In genomic region chr12:50943741-50944521, GRCm38 (mm10) we compare ENCODE assay signal across 7 mouse cellular contexts.
A peak's percentile ranks its signal among the peaks of the same experiment; 100 is the strongest.
DNase-seq lines count a peak whose midpoint lies in the region; ATAC-seq lines count a peak whose summit lies in the region.

No protein-coding gene starts in this region.

- 27% methylated on average over 19 of the region's 19 CpGs for WGBS in midbrain, embryonic 10.5 days
- WGBS in stomach, embryonic 15.5 days: 26% methylated on average over 19 of the region's 19 CpGs

- H3K36me3 ChIP-seq in midbrain, embryonic 10.5 days: no peaks in the 10 kb centered on the region
- no peaks in the 10 kb centered on the region for H3K36me3 ChIP-seq in stomach, embryonic 15.5 days

- H3K27me3 ChIP-seq in midbrain, embryonic 10.5 days (ENCODE audit: low read depth, poor library complexity, severe bottlenecking): peaks cover 13% of the 10 kb centered on the region
- no peaks in the 10 kb centered on the region for H3K27me3 ChIP-seq in stomach, embryonic 15.5 days (replicated peaks)

- H3K4me1 ChIP-seq in midbrain, embryonic 10.5 days: no peaks in the 10 kb centered on the region
- H3K4me1 ChIP-seq in stomach, embryonic 15.5 days: no peaks in the 10 kb centered on the region

- no peaks in the 10 kb centered on the region for H3K9me3 ChIP-seq in midbrain, embryonic 10.5 days (replicated peaks)
- no peaks in the 10 kb centered on the region for H3K9me3 ChIP-seq in stomach, embryonic 15.5 days

- H3K27ac ChIP-seq in midbrain, embryonic 10.5 days (replicated peaks): peak overlapping the region; percentile 79
- H3K27ac ChIP-seq in stomach, embryonic 15.5 days: no peak overlapping the region

- peak overlapping the region; percentile 45 for H3K4me3 ChIP-seq in midbrain, embryonic 10.5 days
- peak overlapping the region; percentile 23 for H3K4me3 ChIP-seq in stomach, embryonic 15.5 days (replicated peaks)

- DNase-seq in WW6 (ENCODE audit: low read depth, low spot score): peak; percentile 40
- peak; percentile 62 for DNase-seq in cerebellum, adult 9-10 months
- DNase-seq in frontal cortex, adult 2 months (ENCODE audit: extremely low spot score in 1 of 2, low spot score in 1 of 2): peak; percentile 69 to 90
- peak; percentile 0 for DNase-seq in induced T-regulatory cell, adult 2 months (ENCODE audit: low read depth)
- DNase-seq in left cerebral cortex, adult 8-10 months (ENCODE audit: low spot score in 2 of 2): peak; percentile 62 to 75
- peak; percentile 74 for DNase-seq in midbrain, embryonic 10.5 days (ENCODE audit: low spot score)

- peak overlapping the region; percentile 54 for H3K4me2 ChIP-seq in stomach, embryonic 15.5 days

- H3K9ac ChIP-seq in stomach, embryonic 15.5 days: no peak overlapping the region

- peak; percentile 73; the same call in 1 of the 2 replicates for ATAC-seq in stomach, embryonic 15.5 days (ENCODE audit: insufficient read depth, low FRiP score, low read depth)

Comparison
In these comparisons a context has a peak if more than half of its experiments do, and no peak if none do; other contexts are left out.
1. DNase-seq: peak in every context shown above with its lines; median percentile 80 in frontal cortex, adult 2 months; 74 in midbrain, embryonic 10.5 days; 68 in left cerebral cortex, adult 8-10 months; 62 in cerebellum, adult 9-10 months; 40 in WW6; 0 in induced T-regulatory cell, adult 2 months.